Mouse (Mus musculus) forebrain, embryonic 13.5 days (tissue): ENCODE data around the gene Gpr83. TPM values are rescaled to one million over a fixed set of nuclear protein-coding genes. Genes with fewer than 3 reads are reported as not detected.

Experiments
- ATAC-seq: fragments of 200-750 bp; cut with Nextera tagmentation; 2 replicates; pipeline ENCODE4 v1.8.0; 2017
- H3K27ac ChIP-seq: fragments of 300-500 bp; sonication (generic); 2 replicates; pipeline ENCODE4 v1.5.1; 2015; ENCODE audit warnings: inconsistent platforms, mild to moderate bottlenecking, moderate library complexity
- H3K27me3 ChIP-seq: fragments of 300-500 bp; sonication (generic); 2 replicates; pipeline ENCODE4 v1.6.1; 2015; ENCODE audit warnings: mild to moderate bottlenecking, inconsistent platforms
- H3K36me3 ChIP-seq: fragments of 300-500 bp; sonication (generic); 2 replicates; pipeline ENCODE4 v1.6.1; 2015; ENCODE audit warnings: mild to moderate bottlenecking, inconsistent platforms; ENCODE audit not compliant: poor library complexity, severe bottlenecking
- H3K4me1 ChIP-seq: fragments of 300-500 bp; sonication (generic); 2 replicates; pipeline ENCODE4 v1.6.1; 2015; ENCODE audit warnings: inconsistent platforms
- H3K4me2 ChIP-seq: fragments of 300-500 bp; sonication (generic); 2 replicates; pipeline ENCODE4 v1.6.1; 2015; ENCODE audit warnings: inconsistent platforms, mild to moderate bottlenecking, moderate library complexity
- H3K4me3 ChIP-seq: fragments of 300-500 bp; sonication (generic); 2 replicates; pipeline ENCODE4 v1.5.1; 2015; ENCODE audit warnings: mild to moderate bottlenecking, inconsistent platforms
- H3K9ac ChIP-seq: fragments of 300-500 bp; sonication (generic); 2 replicates; pipeline ENCODE4 v1.6.1; 2015; ENCODE audit warnings: mild to moderate bottlenecking, inconsistent platforms
- H3K9me3 ChIP-seq: fragments of 300-500 bp; sonication (generic); replicated peaks from 2 replicates; pipeline ENCODE4 v1.6.1; 2016; ENCODE audit warnings: inconsistent platforms
- WGBS: fragments of 180-500 bp; shearing (Covaris S2); methylation state at CpG from one replicate; pipeline ENCODE4 v1.1.7; 2015; 5-methylcytosine and 5-hydroxymethylcytosine counted together
- polyA plus RNA-seq: library from polyadenylated mRNA; unstranded; fragments of >200 nt; fragmentation: Nextera tagmentation; extraction: Ambion mirVana; gene quantifications from 2 replicates; pipeline ENCODE4 v1.2.1, GENCODE M21; 2015

Gpr83 gene
- 0.45 and 0.49 TPM in 2 replicates for polyA plus RNA-seq

DNA sequence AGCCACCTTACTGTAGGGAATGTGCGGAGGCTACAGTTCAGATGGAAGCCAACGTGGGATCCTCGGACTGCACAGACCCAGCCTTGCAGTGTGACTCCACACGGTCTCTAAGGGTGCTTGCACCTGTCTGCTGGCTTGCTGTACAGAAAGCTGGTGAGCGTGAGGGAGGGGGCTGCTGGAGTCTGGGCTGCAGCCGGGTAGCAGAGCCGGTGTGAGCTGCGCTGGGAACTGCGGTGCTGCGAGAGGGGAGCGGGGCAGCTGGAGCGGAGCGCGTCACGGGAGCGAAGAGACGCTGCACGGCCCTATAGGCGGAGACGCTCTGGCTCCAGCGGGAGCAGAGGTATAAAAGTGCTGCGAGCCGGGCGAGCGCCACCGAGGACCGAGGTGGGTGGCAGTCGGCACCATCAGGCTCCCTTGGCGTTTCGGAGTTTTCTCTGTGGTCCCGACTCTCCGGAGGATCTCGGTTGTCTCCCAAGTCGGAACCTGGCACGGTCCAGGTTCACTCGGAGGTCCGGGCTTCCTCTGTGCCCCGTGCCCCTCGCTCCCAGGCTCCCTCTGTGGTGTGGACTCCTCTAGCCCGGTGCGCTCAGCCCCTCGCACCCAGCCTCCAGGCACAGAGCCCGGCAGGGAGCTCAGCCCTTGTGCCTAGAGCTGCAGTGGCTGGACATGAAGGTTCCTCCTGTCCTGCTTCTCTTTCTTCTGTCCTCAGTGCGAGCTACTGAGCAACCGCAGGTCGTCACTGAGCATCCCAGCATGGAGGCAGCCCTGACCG lies at the start of gene Gpr83:
Gene Gpr83 (plus strand): TSS at position 343 of the 772 bp plus-strand sequence.
- Histone ChIP-seq H3K36me3 (no peaks in the 10 kb centered on the region), H3K9ac (peak within 1 kb of the TSS; percentile 61), H3K9me3 (no peaks in the 10 kb centered on the region), H3K27me3 (peaks cover 50% of the 10 kb centered on the region), H3K4me1 (peaks cover 8% of the 10 kb centered on the region), H3K4me2 (peak within 1 kb of the TSS; percentile 94), H3K27ac (no peak within 1 kb of the TSS), H3K4me3 (peak within 1 kb of the TSS; percentile 49)
- 2% methylated on average over 47 of the region's 47 CpGs for WGBS
- peak; percentile 98 for ATAC-seq

DNA sequence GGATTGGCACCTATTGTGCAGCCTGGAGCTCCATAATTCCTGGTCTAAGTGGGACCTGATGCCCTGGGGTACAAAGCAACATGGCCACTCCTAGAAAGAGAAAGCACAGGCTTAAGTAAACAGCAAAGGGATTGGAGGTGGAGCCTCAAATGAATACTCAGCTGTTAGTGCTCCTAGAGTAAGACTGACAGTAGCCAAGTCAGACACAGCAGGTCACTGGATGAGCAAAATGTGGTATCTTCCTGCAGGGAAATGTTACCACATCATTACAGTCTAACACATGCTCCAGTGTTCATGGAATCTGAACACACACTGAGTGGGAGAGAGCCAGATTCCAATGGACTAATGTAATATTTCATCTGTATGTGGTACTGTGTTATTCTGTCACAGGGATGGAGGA lies 38.6 kb upstream of the Gpr83 start:
- no peaks in the 10 kb centered on the region for H3K9me3 ChIP-seq
- no peaks in the 10 kb centered on the region for H3K27me3 ChIP-seq
- no peak overlapping the region for H3K4me3 ChIP-seq
- H3K4me1 ChIP-seq: no peaks in the 10 kb centered on the region
- H3K4me2 ChIP-seq: no peak overlapping the region
- H3K9ac ChIP-seq: no peak overlapping the region
- peaks cover 77% of the 10 kb centered on the region for H3K36me3 ChIP-seq
- no peak for ATAC-seq
- H3K27ac ChIP-seq: no peak overlapping the region

DNA sequence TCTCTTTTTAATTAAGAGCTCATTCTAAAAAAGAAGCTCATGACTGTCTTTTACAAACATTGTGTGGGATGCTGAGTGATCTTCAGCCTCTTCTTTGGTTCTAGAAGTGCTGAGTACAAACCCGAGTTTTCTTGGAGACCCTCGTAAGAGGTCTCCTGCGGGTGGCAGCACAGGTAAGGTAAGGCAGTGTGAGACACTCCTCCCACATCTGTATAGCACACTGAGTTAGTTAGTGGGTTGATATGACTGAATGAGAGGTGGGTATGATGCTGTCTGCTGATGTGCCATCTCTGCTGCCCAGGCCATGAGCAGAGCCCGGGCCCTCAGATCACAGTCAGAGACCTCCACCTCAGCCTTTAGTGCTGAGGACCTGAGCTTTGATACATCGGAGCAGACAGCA lies 35.2 kb upstream of the Gpr83 start:
- no peak overlapping the region for H3K4me2 ChIP-seq
- H3K4me1 ChIP-seq: no peaks in the 10 kb centered on the region
- H3K36me3 ChIP-seq: peaks cover 65% of the 10 kb centered on the region
- H3K27ac ChIP-seq: no peak overlapping the region
- H3K9me3 ChIP-seq: no peaks in the 10 kb centered on the region
- ATAC-seq: no peak
- WGBS: 88% methylated on average over 5 of the region's 5 CpGs
- H3K9ac ChIP-seq: no peak overlapping the region
- H3K4me3 ChIP-seq: no peak overlapping the region
- no peaks in the 10 kb centered on the region for H3K27me3 ChIP-seq

DNA sequence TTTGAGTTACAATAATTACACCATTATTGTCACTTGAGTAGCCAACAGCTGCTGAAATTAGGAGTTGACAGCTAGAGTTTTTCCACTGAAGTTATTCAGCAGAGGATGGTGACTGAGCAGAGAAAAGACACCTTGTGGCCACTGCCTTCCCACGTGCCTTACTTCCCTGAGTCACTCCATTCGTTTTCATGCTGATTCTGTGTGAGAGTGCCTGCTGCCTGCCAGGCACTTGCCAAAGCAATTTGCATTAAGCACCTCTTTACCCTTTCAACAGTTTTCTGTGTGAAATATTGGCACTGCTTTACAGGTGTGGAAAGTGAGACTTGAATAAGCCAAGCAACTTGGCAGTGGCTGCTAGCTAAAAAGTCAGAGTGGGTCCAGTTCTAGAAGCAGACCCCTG lies 32.1 kb upstream of the Gpr83 start:
- no peak overlapping the region for H3K9ac ChIP-seq
- no peaks in the 10 kb centered on the region for H3K4me1 ChIP-seq
- no peak for ATAC-seq
- no peak overlapping the region for H3K4me3 ChIP-seq
- 66% methylated on average over 2 of the region's 2 CpGs for WGBS
- no peaks in the 10 kb centered on the region for H3K9me3 ChIP-seq
- peaks cover 64% of the 10 kb centered on the region for H3K36me3 ChIP-seq
- H3K27me3 ChIP-seq: no peaks in the 10 kb centered on the region
- no peak overlapping the region for H3K27ac ChIP-seq
- H3K4me2 ChIP-seq: no peak overlapping the region

DNA sequence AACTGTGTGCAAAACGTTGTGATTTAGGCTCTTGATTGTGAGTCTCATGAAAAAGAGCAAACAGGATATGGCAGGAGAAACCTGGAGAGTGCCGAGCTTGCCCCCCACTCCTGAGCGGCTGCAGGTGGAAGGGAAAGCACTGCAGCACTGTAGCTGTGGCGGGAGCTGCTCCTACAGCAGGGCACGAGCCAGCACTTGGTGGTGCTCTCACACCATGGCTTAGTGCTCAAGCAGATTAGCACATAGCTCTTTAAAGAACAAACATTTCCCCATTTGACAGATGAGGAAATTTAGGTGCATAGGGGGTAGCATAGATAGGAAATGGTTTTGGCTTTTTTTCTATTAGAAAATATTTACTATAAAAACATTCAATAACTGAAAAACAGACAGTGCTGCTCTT lies 28.0 kb upstream of the Gpr83 start:
- Histone ChIP-seq H3K27ac (no peak overlapping the region), H3K4me3 (no peak overlapping the region), H3K4me2 (no peak overlapping the region), H3K27me3 (no peaks in the 10 kb centered on the region), H3K9ac (no peak overlapping the region), H3K36me3 (peaks cover 75% of the 10 kb centered on the region), H3K9me3 (no peaks in the 10 kb centered on the region), H3K4me1 (no peaks in the 10 kb centered on the region)
- 80% methylated on average over 5 of the region's 5 CpGs for WGBS
- no peak for ATAC-seq

DNA sequence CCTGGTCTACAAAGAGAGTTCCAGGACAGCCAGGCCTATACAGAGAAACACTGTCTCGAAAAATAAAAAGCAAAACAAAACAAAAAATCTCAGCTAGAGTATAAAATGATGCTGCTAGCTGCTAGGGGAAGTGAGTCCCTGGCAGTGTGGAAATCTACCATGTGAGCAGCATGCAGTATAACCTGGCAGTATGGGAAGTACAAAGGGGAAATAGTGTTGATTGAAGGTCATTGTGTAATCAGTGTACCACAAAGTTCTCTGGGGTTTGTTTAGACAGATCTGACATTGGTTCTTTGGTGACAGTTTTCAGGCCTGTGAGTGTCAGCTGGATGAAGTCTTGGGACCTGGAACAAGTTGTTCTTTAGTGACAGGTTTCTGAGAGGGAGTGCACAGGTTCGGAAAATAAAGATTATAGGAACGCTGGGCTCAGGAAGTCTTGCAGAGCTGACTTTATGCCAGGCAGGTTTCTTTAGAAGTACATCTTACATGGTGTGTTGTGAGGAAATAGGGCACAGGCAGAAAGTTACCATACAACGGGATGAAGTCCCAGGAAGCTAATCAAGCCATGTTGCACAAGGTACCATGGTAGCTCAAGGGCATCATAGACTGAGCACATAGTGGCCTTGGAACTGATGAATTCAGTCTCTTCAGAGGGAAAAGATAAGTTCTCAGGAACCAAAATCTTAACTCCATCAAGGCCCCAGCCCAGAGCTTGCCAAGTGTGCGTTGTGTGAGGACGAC lies 24.5 kb upstream of the Gpr83 start:
- peaks cover 54% of the 10 kb centered on the region for H3K36me3 ChIP-seq
- H3K27me3 ChIP-seq: no peaks in the 10 kb centered on the region
- WGBS: 96% methylated on average over 6 of the region's 6 CpGs
- peaks cover 4% of the 10 kb centered on the region; the same call in 1 of the 2 replicates for H3K4me1 ChIP-seq
- H3K27ac ChIP-seq: no peak overlapping the region
- no peak overlapping the region for H3K4me3 ChIP-seq
- H3K9me3 ChIP-seq: no peaks in the 10 kb centered on the region
- H3K4me2 ChIP-seq: no peak overlapping the region
- no peak overlapping the region for H3K9ac ChIP-seq
- no peak for ATAC-seq

DNA sequence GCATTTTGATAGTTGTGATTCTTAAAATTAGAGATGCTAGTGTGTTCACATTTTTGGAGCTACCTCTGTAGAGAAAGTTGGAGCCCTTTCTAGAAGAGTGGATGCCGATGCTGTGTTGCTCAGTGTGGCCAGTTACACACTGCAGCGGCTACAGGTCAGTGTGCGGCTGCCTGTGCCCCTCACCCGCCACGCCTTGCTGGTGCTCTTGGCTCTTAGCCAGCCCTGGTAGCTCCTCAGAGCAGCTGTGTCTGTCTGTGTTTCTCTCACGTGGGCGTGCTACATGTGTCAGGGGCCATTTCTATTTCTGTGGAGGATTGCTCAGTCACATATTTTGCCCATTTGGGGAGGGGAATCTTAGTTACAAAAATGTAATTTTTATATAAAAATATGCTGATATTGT lies 20.5 kb upstream of the Gpr83 start:
- peaks cover 19% of the 10 kb centered on the region for H3K36me3 ChIP-seq
- no peak overlapping the region for H3K9ac ChIP-seq
- H3K27ac ChIP-seq: no peak overlapping the region
- H3K4me1 ChIP-seq: peaks cover 7% of the 10 kb centered on the region
- no peak overlapping the region for H3K4me3 ChIP-seq
- no peaks in the 10 kb centered on the region for H3K27me3 ChIP-seq
- ATAC-seq: peak; percentile 70; the same call in 1 of the 2 replicates
- 47% methylated on average over 7 of the region's 7 CpGs for WGBS
- H3K9me3 ChIP-seq: no peaks in the 10 kb centered on the region
- H3K4me2 ChIP-seq: no peak overlapping the region

DNA sequence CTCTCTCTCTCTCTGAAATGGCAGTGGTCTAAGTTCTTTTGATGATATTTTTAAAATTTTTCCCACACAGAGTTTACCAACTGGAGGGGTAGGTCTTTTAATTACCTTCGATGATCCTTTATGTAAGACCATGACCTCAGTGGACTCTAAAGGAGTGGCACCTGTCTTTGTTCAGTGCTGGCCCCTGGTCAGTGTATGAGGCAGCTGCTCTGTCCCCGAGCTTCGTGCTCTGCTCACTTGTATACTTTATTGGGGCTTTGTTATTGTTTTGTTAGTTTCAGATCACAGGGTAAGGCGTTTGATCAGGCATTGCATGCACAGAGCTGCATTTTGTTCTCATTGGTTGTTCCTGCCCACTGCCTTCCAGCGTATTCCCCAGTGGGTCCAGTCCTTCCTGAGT lies 20.0 kb upstream of the Gpr83 start:
- no peak overlapping the region for H3K9ac ChIP-seq
- H3K4me3 ChIP-seq: no peak overlapping the region
- WGBS: 75% methylated on average over 5 of the region's 5 CpGs
- H3K4me1 ChIP-seq: peaks cover 7% of the 10 kb centered on the region
- no peak overlapping the region for H3K27ac ChIP-seq
- H3K27me3 ChIP-seq: no peaks in the 10 kb centered on the region
- H3K4me2 ChIP-seq: no peak overlapping the region
- 0 out of 2 replicates have a peak, but pooled peaks have one; percentile 31 for ATAC-seq
- peaks cover 15% of the 10 kb centered on the region for H3K36me3 ChIP-seq
- H3K9me3 ChIP-seq: no peaks in the 10 kb centered on the region

DNA sequence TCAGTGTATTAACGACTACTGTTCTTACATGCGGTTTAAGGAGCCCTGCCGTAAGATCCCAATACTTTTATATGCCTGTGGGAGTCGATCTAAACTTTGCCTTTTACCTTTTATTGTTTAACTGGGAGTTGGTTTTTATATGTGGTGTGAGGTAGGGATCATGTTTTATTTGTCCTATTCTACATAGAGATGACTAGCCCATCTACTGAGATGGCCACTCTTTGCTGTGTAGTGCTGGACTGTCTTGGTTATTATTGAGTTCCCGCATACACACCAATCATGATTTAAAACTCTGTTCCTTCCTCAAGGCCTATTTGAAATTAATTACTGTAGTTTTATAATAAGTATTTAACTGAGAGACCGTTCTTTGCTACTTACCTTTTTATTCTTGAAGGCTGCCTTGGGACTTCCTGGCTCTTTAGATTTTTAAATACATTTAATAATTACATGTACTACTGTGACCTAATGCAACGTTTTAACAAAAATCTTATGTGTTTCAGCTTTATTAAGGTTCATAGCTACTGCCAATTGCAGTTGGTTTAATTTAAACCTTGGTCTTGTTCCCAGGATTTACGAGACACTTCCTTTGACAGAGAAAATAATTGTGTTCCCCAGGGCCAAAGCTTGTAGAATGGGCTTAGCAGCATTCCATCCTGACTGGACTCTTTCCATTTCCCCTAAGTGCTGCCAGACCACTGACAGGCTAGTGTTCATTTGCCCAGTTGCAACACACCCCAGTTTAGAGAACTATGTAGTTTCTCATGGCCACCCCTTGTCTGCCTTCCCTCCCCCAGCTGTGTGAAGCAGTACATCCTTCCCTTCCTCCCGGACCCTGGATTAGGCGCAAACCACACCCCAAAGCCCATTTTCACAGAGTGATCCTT lies 17.9 kb upstream of the Gpr83 start:
- WGBS: 78% methylated on average over 10 of the region's 10 CpGs
- Histone ChIP-seq H3K27ac (0 out of 2 replicates have a peak overlapping the region, but pooled peaks have one; percentile 12), H3K4me1 (peaks cover 7% of the 10 kb centered on the region), H3K9ac (no peak overlapping the region), H3K4me2 (no peak overlapping the region), H3K9me3 (no peaks in the 10 kb centered on the region), H3K27me3 (no peaks in the 10 kb centered on the region), H3K4me3 (no peak overlapping the region), H3K36me3 (no peaks in the 10 kb centered on the region)
- ATAC-seq: peak; percentile 33; the same call in 1 of the 2 replicates

DNA sequence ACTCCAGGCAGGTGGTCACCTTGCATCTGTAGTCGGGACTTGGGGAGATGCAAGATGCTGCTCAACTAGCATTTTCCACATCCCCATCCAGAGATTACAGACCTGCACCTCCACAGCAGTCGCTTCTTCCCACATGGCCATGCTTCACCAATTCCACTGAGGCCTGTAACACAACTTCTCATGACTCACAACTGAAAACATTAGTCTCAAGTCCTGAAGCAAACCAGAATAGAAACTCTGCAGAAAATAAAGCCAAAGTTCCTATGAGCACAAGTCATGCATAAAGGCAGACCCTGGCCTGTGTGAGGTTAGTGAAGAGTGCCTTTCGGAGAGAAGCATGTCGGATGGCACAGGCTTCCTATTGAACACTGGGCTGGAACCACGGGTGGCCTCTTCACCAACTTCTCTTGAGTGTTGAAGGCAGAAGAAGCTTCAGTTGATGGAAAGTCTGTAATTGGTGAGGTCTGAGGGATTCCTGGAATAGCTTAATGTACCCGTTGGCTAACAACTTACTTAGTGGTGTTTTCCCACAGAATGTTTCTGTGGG lies 16.6 kb upstream of the Gpr83 start:
- Histone ChIP-seq H3K27me3 (no peaks in the 10 kb centered on the region), H3K4me1 (peaks cover 7% of the 10 kb centered on the region), H3K27ac (no peak overlapping the region), H3K4me2 (no peak overlapping the region), H3K9me3 (no peaks in the 10 kb centered on the region), H3K36me3 (no peaks in the 10 kb centered on the region), H3K9ac (no peak overlapping the region), H3K4me3 (no peak overlapping the region)
- ATAC-seq: no peak
- WGBS: 94% methylated on average over 6 of the region's 6 CpGs

DNA sequence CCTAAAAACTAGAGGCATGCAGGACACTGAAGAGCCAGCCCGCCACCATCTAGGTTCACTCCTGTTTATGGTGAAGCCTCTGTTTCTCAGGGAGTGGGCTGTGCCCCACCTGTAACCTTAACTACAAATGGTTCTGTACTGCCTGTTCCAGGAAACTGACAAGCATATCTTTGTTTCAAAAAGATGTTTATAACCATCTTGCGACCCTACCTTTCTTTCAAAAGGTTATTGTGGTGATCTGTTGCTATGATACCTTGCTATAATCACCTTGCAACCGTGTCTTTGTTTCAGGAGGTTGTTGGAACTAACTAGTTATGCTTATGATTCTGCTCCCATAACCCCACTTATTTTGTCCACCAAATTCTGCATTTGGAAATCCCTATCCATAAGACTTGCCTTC lies 16.1 kb upstream of the Gpr83 start:
- Histone ChIP-seq H3K36me3 (no peaks in the 10 kb centered on the region), H3K27me3 (no peaks in the 10 kb centered on the region), H3K9ac (no peak overlapping the region), H3K4me1 (peaks cover 7% of the 10 kb centered on the region), H3K4me3 (no peak overlapping the region), H3K27ac (no peak overlapping the region), H3K9me3 (no peaks in the 10 kb centered on the region), H3K4me2 (no peak overlapping the region)
- ATAC-seq: no peak
- 89% methylated on average over 3 of the region's 3 CpGs for WGBS
